Mouse (Mus musculus): ENCODE data around the gene Chpt1. TPM values are rescaled to one million over a fixed set of nuclear protein-coding genes. Genes with fewer than 3 reads are reported as not detected.
"Not testable (repeated sequence)": the region's sequence is repeated elsewhere in the genome, so short reads cannot be mapped to it uniquely, and the experiment has no call there.

The Chpt1 gene
- polyA plus RNA-seq (2014; fragmentation: Nextera tagmentation; extraction: Ambion mirVana): 20.6 and 20.8 TPM in 2 replicates

DNA sequence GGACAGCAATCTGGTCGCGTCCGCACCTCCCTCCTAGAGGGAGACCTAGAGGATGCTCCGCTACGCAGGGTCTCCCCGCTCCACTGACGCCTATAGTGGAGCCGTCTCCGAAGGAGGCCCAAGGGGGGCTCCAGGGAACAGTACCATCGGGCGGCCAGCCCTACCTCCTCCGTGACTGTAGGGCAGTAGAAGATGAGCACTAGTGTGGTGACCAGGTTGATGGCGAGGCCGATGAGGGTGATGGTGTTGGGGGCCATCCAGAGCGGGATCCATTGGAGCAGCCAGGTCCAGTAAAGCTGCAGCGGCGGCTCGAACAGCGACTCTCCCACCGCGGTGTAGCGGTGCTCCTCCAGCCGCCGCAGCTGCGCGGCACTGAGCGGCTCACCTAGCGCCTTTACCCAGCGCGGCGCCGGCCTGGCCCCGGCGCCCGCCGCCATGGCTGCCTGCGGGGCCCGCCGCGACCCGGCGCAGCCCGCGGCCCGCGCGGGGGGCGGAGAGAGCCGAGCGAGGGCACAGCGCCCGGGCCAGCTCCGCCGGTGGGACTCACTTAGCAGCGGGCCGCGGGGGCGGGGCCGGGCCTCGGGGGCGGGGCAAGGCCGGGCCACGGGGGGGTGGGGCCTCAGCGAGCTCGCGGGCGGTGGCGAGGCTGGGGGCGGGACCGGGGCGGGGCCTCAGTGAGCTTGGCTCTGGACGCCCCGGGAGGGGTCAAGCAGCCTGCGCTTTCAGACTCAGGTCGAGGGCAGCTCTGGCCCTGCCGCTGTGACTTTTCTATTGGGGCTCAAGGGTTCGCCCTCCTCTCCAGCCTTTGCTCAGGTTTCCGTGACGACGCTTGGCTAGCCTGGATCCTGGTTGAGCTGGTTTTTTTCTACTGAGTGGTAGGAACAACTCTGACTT is at the start of gene Chpt1:
TSS of gene Chpt1 (minus strand) at position 653 of the 894 bp plus-strand sequence.
- Histone ChIP-seq H3K9ac (ENCODE audit: low read length) (peak within 1 kb of the TSS; percentile 88), H3K9me3 (ENCODE audit: control insufficient read depth, low read length) (no peaks in the 10 kb centered on the region), H3K4me3 (ENCODE audit: low read depth, low read length) (peak within 1 kb of the TSS; percentile 76), H3K27ac (ENCODE audit: low read depth, low read length) (peak within 1 kb of the TSS; percentile 32), H3K36me3 (ENCODE audit: control insufficient read depth, insufficient read depth, low read length) (no peaks in the 10 kb centered on the region), H3K4me1 (ENCODE audit: control insufficient read depth, insufficient read depth, low read length) (peaks cover 9% of the 10 kb centered on the region), H3K27me3 (ENCODE audit: control insufficient read depth, insufficient read depth, low read length) (no peaks in the 10 kb centered on the region), H3K4me2 (peak within 1 kb of the TSS; percentile 80)
- DNase-seq (ENCODE audit: low spot score, missing footprints) (peak; percentile 97), ATAC-seq (ENCODE audit: low FRiP score) (peak; percentile 97)
- WGBS: under 1% methylated on average over 69 of the region's 80 CpGs

DNA sequence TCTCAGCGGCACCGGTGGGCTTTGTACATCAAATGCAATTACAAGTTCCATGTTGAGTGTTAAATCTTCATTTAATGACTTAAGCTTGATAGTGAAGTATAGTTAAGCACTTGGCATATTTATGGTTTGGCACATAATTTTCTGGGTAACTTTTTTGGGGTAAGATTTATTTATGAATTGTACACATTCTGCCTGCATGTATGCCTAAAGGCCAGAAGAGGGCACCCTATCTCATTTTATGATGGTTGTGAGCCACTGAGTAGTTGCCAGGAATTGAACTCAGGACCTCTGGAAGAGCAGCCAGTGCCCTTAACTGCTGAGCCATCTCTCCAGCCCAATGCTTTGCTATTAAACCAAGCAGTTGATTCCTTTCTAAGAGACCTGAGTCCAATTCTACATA is 48.9 kb upstream of the Chpt1 start:
- H3K9me3 ChIP-seq (ENCODE audit: control insufficient read depth, low read length): no peaks in the 10 kb centered on the region
- DNase-seq (ENCODE audit: low spot score, missing footprints) (no peak), ATAC-seq (ENCODE audit: low FRiP score) (no peak)
- H3K9ac ChIP-seq (ENCODE audit: low read length): no peak overlapping the region
- H3K4me3 ChIP-seq (ENCODE audit: low read depth, low read length): no peak overlapping the region
- no peaks in the 10 kb centered on the region for H3K27me3 ChIP-seq (ENCODE audit: control insufficient read depth, insufficient read depth, low read length)
- 94% methylated on average over 2 of the region's 2 CpGs for WGBS
- H3K4me1 ChIP-seq (ENCODE audit: control insufficient read depth, insufficient read depth, low read length): no peaks in the 10 kb centered on the region
- H3K36me3 ChIP-seq (ENCODE audit: control insufficient read depth, insufficient read depth, low read length): no peaks in the 10 kb centered on the region
- H3K4me2 ChIP-seq: no peak overlapping the region
- no peak overlapping the region for H3K27ac ChIP-seq (ENCODE audit: low read depth, low read length)

- Histone ChIP-seq H3K4me3 (ENCODE audit: low read depth, low read length) (no peak overlapping the region), H3K9ac (ENCODE audit: low read length) (no peak overlapping the region), H3K4me2 (no peak overlapping the region), H3K4me1 (ENCODE audit: control insufficient read depth, insufficient read depth, low read length) (no peaks in the 10 kb centered on the region), H3K36me3 (ENCODE audit: control insufficient read depth, insufficient read depth, low read length) (no peaks in the 10 kb centered on the region), H3K9me3 (ENCODE audit: control insufficient read depth, low read length) (no peaks in the 10 kb centered on the region), H3K27me3 (ENCODE audit: control insufficient read depth, insufficient read depth, low read length) (no peaks in the 10 kb centered on the region), H3K27ac (ENCODE audit: low read depth, low read length) (no peak overlapping the region)
- DNase-seq (ENCODE audit: low spot score, missing footprints) (no peak), ATAC-seq (ENCODE audit: low FRiP score) (no peak)
- 77% methylated on average over 3 of the region's 3 CpGs for WGBS
Measured at GRCm38 (mm10) chr10:88550225-88550624, 46.4 kb upstream of the Chpt1 start.

DNA sequence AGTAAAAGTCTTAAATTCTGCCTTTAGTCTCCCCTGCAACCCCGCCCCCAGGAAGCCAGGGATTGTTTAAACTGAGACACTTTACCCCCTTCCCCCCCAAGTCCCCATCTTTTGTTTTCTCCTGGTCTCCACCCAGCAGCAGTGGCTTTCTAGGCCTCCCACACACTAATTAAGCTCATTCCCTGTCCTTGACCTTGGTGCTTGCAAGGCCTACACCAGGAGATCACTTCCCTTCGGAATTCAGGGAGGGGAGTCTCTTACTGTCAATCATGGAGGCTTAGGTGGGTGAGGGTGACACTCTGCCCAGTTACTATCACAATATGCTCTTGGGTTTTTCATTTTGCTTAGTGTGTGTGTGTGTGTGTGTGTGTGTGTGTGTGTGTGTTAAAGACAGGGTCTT is 43.8 kb upstream of the Chpt1 start:
- H3K4me2 ChIP-seq: no peak overlapping the region
- DNase-seq (ENCODE audit: low spot score, missing footprints) (no peak), ATAC-seq (ENCODE audit: low FRiP score) (no peak)
- H3K4me1 ChIP-seq (ENCODE audit: control insufficient read depth, insufficient read depth, low read length): no peaks in the 10 kb centered on the region
- no peaks in the 10 kb centered on the region for H3K36me3 ChIP-seq (ENCODE audit: control insufficient read depth, insufficient read depth, low read length)
- no peak overlapping the region for H3K27ac ChIP-seq (ENCODE audit: low read depth, low read length)
- no peaks in the 10 kb centered on the region for H3K27me3 ChIP-seq (ENCODE audit: control insufficient read depth, insufficient read depth, low read length)
- 51% methylated on average over 2 of the region's 2 CpGs for WGBS
- H3K9me3 ChIP-seq (ENCODE audit: control insufficient read depth, low read length): peaks cover 5% of the 10 kb centered on the region; the same call in 1 of the 2 replicates
- H3K4me3 ChIP-seq (ENCODE audit: low read depth, low read length): no peak overlapping the region
- no peak overlapping the region for H3K9ac ChIP-seq (ENCODE audit: low read length)

DNA sequence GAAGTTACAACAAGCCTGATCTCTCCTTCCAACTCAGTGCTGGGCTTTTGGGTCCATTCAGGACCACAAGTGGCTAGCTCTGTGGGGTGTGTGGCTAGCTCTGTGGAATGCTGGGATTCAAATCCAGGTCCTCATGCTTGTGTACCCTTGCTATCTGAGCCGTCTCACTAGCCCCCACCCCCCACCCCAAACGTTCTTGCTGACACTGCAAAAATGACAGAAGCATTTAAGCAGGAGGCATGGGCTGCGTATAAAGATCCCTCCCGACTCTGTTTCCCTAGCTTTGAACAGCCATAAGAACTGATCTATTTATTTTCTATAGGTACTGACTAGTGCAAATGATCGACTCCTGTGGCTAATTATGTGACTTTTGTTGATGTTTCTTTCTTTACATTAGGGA is 26.8 kb upstream of the Chpt1 start:
- Histone ChIP-seq H3K27ac (ENCODE audit: low read depth, low read length) (no peak overlapping the region), H3K9me3 (ENCODE audit: control insufficient read depth, low read length) (no peaks in the 10 kb centered on the region; the same call in 1 of the 2 replicates), H3K4me1 (ENCODE audit: control insufficient read depth, insufficient read depth, low read length) (no peaks in the 10 kb centered on the region), H3K9ac (ENCODE audit: low read length) (no peak overlapping the region), H3K4me2 (no peak overlapping the region), H3K36me3 (ENCODE audit: control insufficient read depth, insufficient read depth, low read length) (no peaks in the 10 kb centered on the region), H3K27me3 (ENCODE audit: control insufficient read depth, insufficient read depth, low read length) (no peaks in the 10 kb centered on the region), H3K4me3 (ENCODE audit: low read depth, low read length) (no peak overlapping the region)
- DNase-seq (ENCODE audit: low spot score, missing footprints): no peak
- no peak for ATAC-seq (ENCODE audit: low FRiP score)
- WGBS: 74% methylated on average over 5 of the region's 5 CpGs

DNA sequence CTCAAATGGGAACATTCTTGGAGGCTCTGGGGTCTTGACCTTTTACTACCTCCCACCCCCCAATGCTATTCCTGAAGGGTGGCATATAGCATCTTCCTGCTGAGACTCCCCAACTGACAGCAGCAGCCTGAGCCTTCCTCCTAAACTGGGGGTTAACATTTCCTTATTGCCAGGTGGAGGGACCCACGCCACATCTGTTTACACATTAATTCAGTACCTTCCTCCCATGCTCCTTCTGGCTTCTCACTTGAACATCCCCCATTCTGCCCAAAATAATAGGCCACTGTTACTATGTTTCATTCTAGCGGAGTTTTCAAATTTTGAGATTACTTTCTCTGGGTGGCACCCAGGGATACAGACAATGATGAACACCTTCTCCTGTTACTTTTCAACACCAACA is 20.1 kb upstream of the Chpt1 start:
- no peaks in the 10 kb centered on the region for H3K9me3 ChIP-seq (ENCODE audit: control insufficient read depth, low read length)
- H3K36me3 ChIP-seq (ENCODE audit: control insufficient read depth, insufficient read depth, low read length): no peaks in the 10 kb centered on the region
- H3K4me3 ChIP-seq (ENCODE audit: low read depth, low read length): no peak overlapping the region
- ATAC-seq (ENCODE audit: low FRiP score) (no peak), DNase-seq (ENCODE audit: low spot score, missing footprints) (no peak)
- no peaks in the 10 kb centered on the region for H3K4me1 ChIP-seq (ENCODE audit: control insufficient read depth, insufficient read depth, low read length)
- no peak overlapping the region for H3K27ac ChIP-seq (ENCODE audit: low read depth, low read length)
- H3K27me3 ChIP-seq (ENCODE audit: control insufficient read depth, insufficient read depth, low read length): no peaks in the 10 kb centered on the region
- H3K4me2 ChIP-seq: no peak overlapping the region
- WGBS: 73% methylated on average over 2 of the region's 2 CpGs
- no peak overlapping the region for H3K9ac ChIP-seq (ENCODE audit: low read length)

DNA sequence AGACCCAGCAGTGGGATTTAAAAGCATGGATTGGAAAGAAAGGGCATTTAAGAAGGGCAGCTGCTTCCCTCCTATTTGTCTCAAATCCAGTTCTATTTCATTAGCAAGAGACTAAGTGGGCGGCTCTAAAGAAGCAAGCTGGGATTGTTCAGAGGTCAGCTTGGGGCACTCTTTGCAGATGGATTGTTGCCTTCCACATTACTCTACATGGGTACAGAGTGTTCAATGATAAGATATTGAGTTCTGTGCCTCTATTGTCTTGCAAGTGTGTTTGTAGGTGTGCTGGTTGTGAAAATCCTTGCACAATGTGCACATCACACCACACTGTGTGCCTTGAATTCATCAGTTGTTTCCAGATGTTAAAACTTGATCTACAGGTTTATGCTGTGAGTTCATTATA is 19.3 kb upstream of the Chpt1 start:
- WGBS: 80% methylated on average over 1 of the region's 1 CpGs
- no peak overlapping the region for H3K27ac ChIP-seq (ENCODE audit: low read depth, low read length)
- no peaks in the 10 kb centered on the region for H3K9me3 ChIP-seq (ENCODE audit: control insufficient read depth, low read length)
- no peaks in the 10 kb centered on the region for H3K27me3 ChIP-seq (ENCODE audit: control insufficient read depth, insufficient read depth, low read length)
- H3K4me1 ChIP-seq (ENCODE audit: control insufficient read depth, insufficient read depth, low read length): no peaks in the 10 kb centered on the region
- ATAC-seq (ENCODE audit: low FRiP score) (no peak), DNase-seq (ENCODE audit: low spot score, missing footprints) (no peak)
- no peak overlapping the region for H3K4me2 ChIP-seq
- H3K36me3 ChIP-seq (ENCODE audit: control insufficient read depth, insufficient read depth, low read length): no peaks in the 10 kb centered on the region
- no peak overlapping the region for H3K4me3 ChIP-seq (ENCODE audit: low read depth, low read length)
- H3K9ac ChIP-seq (ENCODE audit: low read length): no peak overlapping the region

- WGBS: 92% methylated on average over 8 of the region's 8 CpGs
- H3K36me3 ChIP-seq (ENCODE audit: control insufficient read depth, insufficient read depth, low read length): no peaks in the 10 kb centered on the region
Measured at GRCm38 (mm10) chr10:88522795-88523194, 18.9 kb upstream of the Chpt1 start.

GRCm38 (mm10) chr10:88515049-88515448 is 11.2 kb upstream of the Chpt1 start:
- H3K4me3 ChIP-seq (ENCODE audit: low read depth, low read length); H3K27ac ChIP-seq (ENCODE audit: low read depth, low read length); H3K27me3 ChIP-seq (ENCODE audit: control insufficient read depth, insufficient read depth, low read length); DNase-seq (ENCODE audit: low spot score, missing footprints); H3K4me1 ChIP-seq (ENCODE audit: control insufficient read depth, insufficient read depth, low read length); H3K9me3 ChIP-seq (ENCODE audit: control insufficient read depth, low read length); H3K36me3 ChIP-seq (ENCODE audit: control insufficient read depth, insufficient read depth, low read length); ATAC-seq (ENCODE audit: low FRiP score); H3K4me2 ChIP-seq; H3K9ac ChIP-seq (ENCODE audit: low read length): not testable (repeated sequence)
- WGBS: 92% methylated on average over 5 of the region's 7 CpGs

More at GRCm38 (mm10) chr10:88522795-88523194, 18.9 kb upstream of the Chpt1 start:
- Histone ChIP-seq H3K4me2 (no peak overlapping the region), H3K27me3 (ENCODE audit: control insufficient read depth, insufficient read depth, low read length) (no peaks in the 10 kb centered on the region), H3K27ac (ENCODE audit: low read depth, low read length) (no peak overlapping the region), H3K9me3 (ENCODE audit: control insufficient read depth, low read length) (no peaks in the 10 kb centered on the region), H3K4me3 (ENCODE audit: low read depth, low read length) (no peak overlapping the region), H3K9ac (ENCODE audit: low read length) (no peak overlapping the region), H3K4me1 (ENCODE audit: control insufficient read depth, insufficient read depth, low read length) (no peaks in the 10 kb centered on the region)
- ATAC-seq (ENCODE audit: low FRiP score) (no peak), DNase-seq (ENCODE audit: low spot score, missing footprints) (no peak)
